7 mouse cellular contexts compared by ENCODE assay signal in genomic region chr15:99670154-99670821, GRCm38 (mm10). TPM values are rescaled to one million over a fixed set of nuclear protein-coding genes. Genes with fewer than 3 reads are reported as not detected.
A peak's percentile ranks its signal among the peaks of the same experiment; 100 is the strongest.
DNase-seq lines count a peak whose midpoint lies in the region; ATAC-seq lines count a peak whose summit lies in the region.

TSS of gene Asic1 (plus strand) at chr15:99670368.

- no peak for ATAC-seq in limb, embryonic 11.5 days (ENCODE audit: insufficient number of reproducible peaks, low FRiP score, low TSS enrichment, low read depth)
- ATAC-seq in midbrain, embryonic 15.5 days (replicated peaks) = peak; percentile 70
- peak; percentile 87 for ATAC-seq in stomach, embryonic 16.5 days (ENCODE audit: insufficient read depth, low FRiP score)

- under 1% methylated on average over 52 of the region's 74 CpGs for WGBS in limb, embryonic 11.5 days
- WGBS in midbrain, embryonic 15.5 days = under 1% methylated on average over 54 of the region's 74 CpGs
- under 1% methylated on average over 43 of the region's 74 CpGs for WGBS in stomach, embryonic 16.5 days

- H3K27me3 ChIP-seq in limb, embryonic 11.5 days (ENCODE audit: control insufficient read depth, insufficient read depth, low read length) = peaks cover 46% of the 10 kb centered on the region
- no peaks in the 10 kb centered on the region for H3K27me3 ChIP-seq in midbrain, embryonic 15.5 days (replicated peaks)
- peaks cover 38% of the 10 kb centered on the region for H3K27me3 ChIP-seq in stomach, embryonic 16.5 days (ENCODE audit: control insufficient read depth, insufficient read depth, low read length)

- H3K9ac ChIP-seq in limb, embryonic 11.5 days (ENCODE audit: low read length) = peak within 1 kb of the TSS; percentile 60
- H3K9ac ChIP-seq in midbrain, embryonic 15.5 days = peak within 1 kb of the TSS; percentile 89
- H3K9ac ChIP-seq in stomach, embryonic 16.5 days (ENCODE audit: low read length) = peak within 1 kb of the TSS; percentile 73

- peak within 1 kb of the TSS; percentile 99 for H3K4me2 ChIP-seq in limb, embryonic 11.5 days (ENCODE audit: low read depth, severe bottlenecking)
- H3K4me2 ChIP-seq in midbrain, embryonic 15.5 days = peak within 1 kb of the TSS; percentile 77
- H3K4me2 ChIP-seq in stomach, embryonic 16.5 days (ENCODE audit: low read depth, low read length) = peak within 1 kb of the TSS; percentile 99

- no peaks in the 10 kb centered on the region for H3K36me3 ChIP-seq in limb, embryonic 11.5 days (ENCODE audit: control insufficient read depth, insufficient read depth, low read length)
- H3K36me3 ChIP-seq in midbrain, embryonic 15.5 days (replicated peaks) = no peaks in the 10 kb centered on the region
- no peaks in the 10 kb centered on the region for H3K36me3 ChIP-seq in stomach, embryonic 16.5 days (ENCODE audit: control insufficient read depth, insufficient read depth, low read length)

- no peak within 1 kb of the TSS for H3K27ac ChIP-seq in limb, embryonic 11.5 days (replicated peaks; ENCODE audit: low read depth, low read length)
- peak within 1 kb of the TSS; percentile 96 for H3K27ac ChIP-seq in midbrain, embryonic 15.5 days
- no peak within 1 kb of the TSS for H3K27ac ChIP-seq in stomach, embryonic 16.5 days (ENCODE audit: low read length)

- H3K9me3 ChIP-seq in limb, embryonic 11.5 days (ENCODE audit: control insufficient read depth, low read length) = no peaks in the 10 kb centered on the region
- no peaks in the 10 kb centered on the region for H3K9me3 ChIP-seq in midbrain, embryonic 15.5 days
- H3K9me3 ChIP-seq in stomach, embryonic 16.5 days (replicated peaks; ENCODE audit: control insufficient read depth, low read length) = no peaks in the 10 kb centered on the region

- H3K4me1 ChIP-seq in limb, embryonic 11.5 days (ENCODE audit: control insufficient read depth, insufficient read depth, low read length) = no peaks in the 10 kb centered on the region
- peaks cover 74% of the 10 kb centered on the region for H3K4me1 ChIP-seq in midbrain, embryonic 15.5 days
- H3K4me1 ChIP-seq in stomach, embryonic 16.5 days (ENCODE audit: control insufficient read depth, insufficient read depth, low read length) = peaks cover 5% of the 10 kb centered on the region

- DNase-seq in adrenal gland, postnatal 14 days = peak; percentile 86
- peak; percentile 67 for DNase-seq in embryo, embryonic 10.5 days (ENCODE audit: low spot score)
- DNase-seq in heart, adult 11 months = peak; percentile 95
- peak; percentile 66 for DNase-seq in kidney, adult 18-20 months
- DNase-seq in limb, embryonic 11.5 days (ENCODE audit: low spot score) = peak; percentile 66

- peak within 1 kb of the TSS; percentile 51 for H3K4me3 ChIP-seq in limb, embryonic 11.5 days (ENCODE audit: low read depth, low read length)
- peak within 1 kb of the TSS; percentile 90 for H3K4me3 ChIP-seq in midbrain, embryonic 15.5 days
- H3K4me3 ChIP-seq in stomach, embryonic 16.5 days (replicated peaks; ENCODE audit: low read length) = peak within 1 kb of the TSS; percentile 57

RNA-seq across cellular contexts. Expression of gene Asic1, which starts in this region (rescaled TPM):
- 0.70 and 0.75 TPM in 2 replicates for total RNA-seq in adrenal gland, postnatal 14 days (2021)
- polyA plus RNA-seq in limb, embryonic 11.5 days (2014; fragmentation: Nextera tagmentation; extraction: Ambion mirVana) = 0.57 and 0.64 TPM in 2 replicates
- 64.0 and 65.9 TPM in 2 replicates for polyA plus RNA-seq in midbrain, embryonic 15.5 days (2015; fragmentation: Nextera tagmentation; extraction: Ambion mirVana)
- polyA plus RNA-seq in stomach, embryonic 16.5 days (2015; fragmentation: Nextera tagmentation; extraction: Ambion mirVana) = 0.89 and 0.92 TPM in 2 replicates

Comparison
In these comparisons a context has a peak if more than half of its experiments do, and no peak if none do; other contexts are left out.
1. RNA of gene Asic1 (polyA plus RNA-seq): 64.0 to 65.9 TPM in midbrain, embryonic 15.5 days; 0.89 to 0.92 TPM in stomach, embryonic 16.5 days and 0.57 to 0.64 TPM in limb, embryonic 11.5 days; every median in the first group is over 10 times any median in the second.
2. Peak in DNase-seq in adrenal gland, postnatal 14 days; RNA of the gene not detected or under 1 TPM.
3. Peak in DNase-seq, H3K4me3 ChIP-seq, H3K9ac ChIP-seq and H3K4me2 ChIP-seq in limb, embryonic 11.5 days; RNA of the gene not detected or under 1 TPM.
4. Peak in ATAC-seq, H3K4me3 ChIP-seq, H3K9ac ChIP-seq and H3K4me2 ChIP-seq in stomach, embryonic 16.5 days; RNA of the gene not detected or under 1 TPM.
5. Peak in every context shown above with its lines, with median percentiles within 50 percentile points of each other: DNase-seq, H3K4me2 ChIP-seq, H3K4me3 ChIP-seq and H3K9ac ChIP-seq.